Mouse (Mus musculus) erythroblast, adult 5-6 weeks (primary cell): ENCODE results near the gene Ipo7. TPM values are rescaled to one million over a fixed set of nuclear protein-coding genes. Genes with fewer than 3 reads are reported as not detected.
"Not testable (repeated sequence)": the region's sequence is repeated elsewhere in the genome, so short reads cannot be mapped to it uniquely, and the experiment has no call there.

Experiments
- ATAC-seq: replicated peaks from 2 replicates; pipeline ENCODE4 v1.8.0; 2016; ENCODE audit warnings: moderate number of reproducible peaks, mild to moderate bottlenecking, moderate TSS enrichment, inconsistent platforms; ENCODE audit not compliant: poor library complexity, low FRiP score, severe bottlenecking
- total RNA-seq, 2 experiments: library from RNA; stranded (forward) in 1 of 2; stranded (reverse) in 1 of 2; fragments of 150-400 nt in 1 of 2; fragments of 200-764, 138-1000 nt in 1 of 2; gene quantifications; 2 replicates each; pipeline versions ENCODE4 v1.2.3 to v1.2.4; 2015 to 2017; ENCODE audit warnings: low replicate concordance in 2 of 2

Ipo7 gene
- total RNA-seq (2015; ENCODE audit: low replicate concordance) = 17.9 and 24.5 TPM in 2 replicates
- total RNA-seq (2017; ENCODE audit: low replicate concordance) = 33.1 and 39.3 TPM in 2 replicates

- peak; percentile 98 for ATAC-seq
These were observed at the start of gene Ipo7 for GRCm38 (mm10) chr7:110018117-110018630. TSS of gene Ipo7 (plus strand) at chr7:110018274.

GRCm38 (mm10) chr7:109968924-109969450, 49.1 kb upstream of the Ipo7 start:
- ATAC-seq = no peak

GRCm38 (mm10) chr7:109969542-109969941, 48.5 kb upstream of the Ipo7 start:
- no peak for ATAC-seq

GRCm38 (mm10) chr7:109975966-109976715, 41.9 kb upstream of the Ipo7 start:
- no peak for ATAC-seq

- ATAC-seq = not testable (repeated sequence)
These were observed 40.9 kb upstream of the Ipo7 start for GRCm38 (mm10) chr7:109977131-109977530.

- ATAC-seq = not testable (repeated sequence)
These were observed 33.5 kb upstream of the Ipo7 start for GRCm38 (mm10) chr7:109984608-109985007.

- peak; percentile 34 for ATAC-seq
These were observed 32.4 kb upstream of the Ipo7 start for GRCm38 (mm10) chr7:109985661-109986132.

- ATAC-seq = peak; percentile 98
These were observed 31.9 kb upstream of the Ipo7 start for GRCm38 (mm10) chr7:109986133-109986669.

GRCm38 (mm10) chr7:109986775-109987174, 31.3 kb upstream of the Ipo7 start, which contains the start of gene Tmem41b:
TSS of gene Tmem41b (minus strand) at chr7:109986929.
- not testable (repeated sequence) for ATAC-seq

- no peak for ATAC-seq
These were observed 26.8 kb upstream of the Ipo7 start for GRCm38 (mm10) chr7:109991286-109991685.

- ATAC-seq = peak; percentile 28
These were observed 24.7 kb upstream of the Ipo7 start for GRCm38 (mm10) chr7:109993157-109993959.

GRCm38 (mm10) chr7:109998388-109998787, 19.7 kb upstream of the Ipo7 start:
- no peak for ATAC-seq

- no peak for ATAC-seq
These were observed 16.0 kb upstream of the Ipo7 start for GRCm38 (mm10) chr7:110002092-110002491.

GRCm38 (mm10) chr7:110002968-110003367, 15.1 kb upstream of the Ipo7 start:
- ATAC-seq = no peak

- ATAC-seq = no peak
These were observed 12.1 kb upstream of the Ipo7 start for GRCm38 (mm10) chr7:110005976-110006375.

GRCm38 (mm10) chr7:110006471-110007195, 11.4 kb upstream of the Ipo7 start:
- no peak for ATAC-seq

- ATAC-seq = peak; percentile 86
These were observed 9.6 kb upstream of the Ipo7 start for GRCm38 (mm10) chr7:110008513-110008912.

- no peak for ATAC-seq
These were observed 9.0 kb upstream of the Ipo7 start for GRCm38 (mm10) chr7:110009084-110009483.

- no peak for ATAC-seq
These were observed 6.7 kb upstream of the Ipo7 start for GRCm38 (mm10) chr7:110011417-110011816.
